Mouse (Mus musculus) layer of hippocampus, adult 8-10 months (tissue): ENCODE results near the gene Tns1. TPM values are rescaled to one million over a fixed set of nuclear protein-coding genes. Genes with fewer than 3 reads are reported as not detected.

Source experiments
- DNase-seq, 2 experiments: peaks; one replicate each; pipeline ENCODE4 v3.0.0; 2022; ENCODE audit warnings: low spot score in 2 of 2
- total RNA-seq, 4 experiments: library from RNA; stranded (reverse); gene quantifications; 2 replicates each; pipeline ENCODE4 v1.2.4; 2022

The Tns1 gene
- total RNA-seq, 4 experiments from 2014 or later = 44.4 to 54.8 (median 47.4) TPM

DNA sequence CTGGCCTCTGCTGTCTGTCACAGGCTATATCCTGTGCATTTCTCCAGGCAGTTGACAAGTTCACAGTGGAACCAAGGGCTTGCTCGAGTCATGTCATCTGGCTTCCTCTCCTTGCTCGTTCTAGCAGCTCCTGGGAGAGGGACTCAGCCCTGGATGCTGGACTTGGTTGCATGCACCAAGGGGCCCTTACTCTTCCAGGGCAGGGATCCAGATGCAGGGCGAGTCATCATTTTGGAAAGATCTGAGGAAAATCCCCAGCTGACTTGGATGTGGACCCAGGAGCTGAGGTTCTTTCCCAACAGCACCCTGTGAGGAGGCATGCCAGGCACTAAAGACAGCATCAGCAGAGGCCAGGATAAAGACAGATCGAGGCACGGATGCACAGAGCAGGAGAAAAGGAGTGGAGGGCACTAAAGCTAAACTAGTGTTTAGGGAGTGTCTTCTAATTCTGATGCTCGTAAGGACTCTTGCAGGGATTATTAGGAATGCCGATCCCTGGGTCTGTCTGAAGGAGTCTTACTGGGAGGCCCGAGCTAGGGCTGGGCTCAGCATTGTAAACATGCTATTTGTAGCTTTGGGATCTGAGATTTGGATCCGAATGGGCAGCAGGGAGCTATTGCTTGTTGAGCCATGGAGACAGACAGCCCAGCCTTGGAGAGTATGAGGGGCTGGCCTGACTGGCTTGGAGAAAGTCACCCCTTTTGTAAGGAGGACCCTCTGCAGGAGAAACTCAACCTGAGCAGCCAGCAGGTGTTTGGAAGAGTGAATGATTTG lies 165.9 kb downstream of the Tns1 start:
- no peak for DNase-seq

DNA sequence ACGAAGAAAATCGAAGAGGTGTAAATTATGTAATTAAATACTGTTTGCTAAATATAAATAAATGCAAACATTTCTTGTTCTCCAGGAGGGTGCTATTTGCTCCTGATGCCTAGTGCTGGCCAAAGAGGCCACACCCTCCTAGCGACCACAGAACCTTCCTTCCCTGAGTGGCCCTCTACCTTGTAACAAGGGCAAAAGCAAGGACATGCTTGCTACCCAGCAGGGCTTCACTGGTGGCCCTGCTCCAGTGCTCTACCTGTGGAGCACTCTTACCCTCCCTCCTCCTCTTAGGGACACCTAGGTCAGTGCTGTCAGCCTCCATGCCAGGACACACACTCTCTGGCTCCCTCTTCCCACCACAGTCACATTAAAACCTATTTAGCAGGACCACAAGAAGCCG lies 166.8 kb downstream of the Tns1 start:
- DNase-seq = no peak

GRCm38 (mm10) chr1:73956320-73956719 lies 167.9 kb downstream of the Tns1 start:
- DNase-seq = no peak

GRCm38 (mm10) chr1:73955259-73955842 lies 168.9 kb downstream of the Tns1 start:
- no peak for DNase-seq

DNA sequence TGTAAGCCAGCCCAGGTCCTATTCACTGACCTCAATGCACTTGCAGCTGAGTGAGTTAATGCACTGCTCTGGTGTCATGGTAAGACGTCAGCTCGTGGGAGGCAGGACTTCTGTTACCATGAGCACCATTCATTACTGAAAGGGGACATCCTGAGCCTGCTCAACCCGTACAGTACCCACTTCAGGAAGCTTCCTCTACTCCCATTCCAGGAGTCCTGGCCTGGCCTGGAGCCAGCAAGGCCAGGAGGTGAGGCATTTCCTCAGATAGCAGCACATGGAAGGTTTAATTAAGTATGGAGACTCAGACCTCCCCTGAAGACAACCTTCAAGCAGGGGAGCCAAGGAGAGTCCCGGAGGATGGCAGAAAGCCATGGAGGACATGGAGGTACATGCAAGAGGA lies 169.6 kb downstream of the Tns1 start:
- no peak for DNase-seq

- DNase-seq = no peak
Measured at GRCm38 (mm10) chr1:73954015-73954408, 170.2 kb downstream of the Tns1 start.

DNA sequence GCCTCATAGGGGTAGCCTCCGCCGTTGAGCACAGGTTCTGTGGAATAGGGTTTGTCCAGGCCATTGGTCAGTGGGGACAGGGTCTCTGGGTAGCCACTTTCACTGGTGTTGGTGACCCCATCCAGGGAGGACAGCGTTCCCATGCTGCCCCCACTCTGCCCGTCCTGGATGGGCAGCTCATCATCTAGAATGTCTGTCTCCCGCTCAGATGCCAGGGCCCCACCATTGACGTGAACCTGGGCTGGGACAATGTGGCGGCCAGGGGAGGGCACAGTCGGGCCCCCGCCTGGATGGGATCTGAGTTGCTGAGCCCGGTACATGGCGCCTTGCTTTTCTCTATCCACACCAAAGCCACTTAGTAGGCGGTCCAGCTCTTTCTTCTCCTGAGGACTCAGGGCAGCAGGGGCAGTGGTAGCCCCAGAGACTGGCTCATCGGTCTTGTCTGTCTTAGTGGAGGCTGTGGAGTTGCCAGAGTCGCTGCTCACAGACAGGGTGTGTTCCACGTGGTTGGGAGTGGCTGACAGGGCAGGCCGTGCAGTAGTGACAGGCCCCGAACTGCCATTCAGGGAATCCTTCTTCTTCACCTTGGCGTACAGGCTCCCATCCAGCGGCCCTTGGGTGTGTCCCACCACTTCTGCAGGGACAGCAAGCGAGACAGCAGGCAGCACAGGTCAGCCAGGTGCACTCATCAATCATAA lies 170.8 kb downstream of the Tns1 start:
- no peak for DNase-seq

DNA sequence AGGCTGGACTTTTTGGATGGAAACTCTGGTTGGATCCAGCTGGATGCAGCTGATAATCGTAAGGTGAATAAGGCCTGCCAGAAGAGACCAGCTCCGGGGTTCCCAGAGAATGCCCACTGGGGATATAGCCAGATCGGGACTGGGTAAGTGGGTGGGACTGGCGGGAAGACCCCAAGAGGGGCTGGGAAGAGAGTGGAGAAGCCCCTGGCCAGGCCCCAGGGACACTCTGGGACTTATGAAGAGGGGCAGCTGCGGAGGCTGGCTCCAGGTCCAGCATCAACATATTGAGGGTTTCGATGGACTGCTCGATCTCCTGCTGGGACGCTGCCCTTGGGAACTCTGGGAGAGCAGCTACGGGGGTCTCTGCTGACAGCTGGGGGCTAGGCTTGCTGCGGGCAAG lies 171.7 kb downstream of the Tns1 start:
- DNase-seq = no peak

- DNase-seq = no peak
Measured at GRCm38 (mm10) chr1:73951178-73951577, 173.1 kb downstream of the Tns1 start.

GRCm38 (mm10) chr1:73948757-73949156 lies 175.5 kb downstream of the Tns1 start:
- DNase-seq = no peak

- no peak for DNase-seq
Measured at GRCm38 (mm10) chr1:73947525-73948304, 176.5 kb downstream of the Tns1 start.

DNA sequence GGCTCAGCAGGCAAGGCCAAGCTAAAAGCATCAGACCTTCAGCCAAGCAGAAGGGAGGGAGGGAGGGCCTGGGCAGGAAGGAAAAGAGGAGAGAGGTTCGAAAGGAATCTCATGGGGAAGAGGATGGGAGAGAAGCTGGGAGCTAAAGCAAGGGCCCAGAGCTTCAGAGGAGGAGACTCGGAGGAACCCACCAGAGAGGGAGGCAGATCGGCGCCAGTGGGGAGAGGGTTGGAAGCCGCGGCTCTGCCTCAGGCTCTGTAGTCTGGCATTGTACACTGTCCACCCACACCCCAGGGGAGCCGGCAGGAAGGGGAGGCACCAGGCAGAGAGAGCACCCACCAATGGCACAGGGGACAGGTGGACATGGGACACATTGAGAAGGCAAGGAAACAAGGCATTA lies 177.5 kb downstream of the Tns1 start:
- no peak for DNase-seq

DNA sequence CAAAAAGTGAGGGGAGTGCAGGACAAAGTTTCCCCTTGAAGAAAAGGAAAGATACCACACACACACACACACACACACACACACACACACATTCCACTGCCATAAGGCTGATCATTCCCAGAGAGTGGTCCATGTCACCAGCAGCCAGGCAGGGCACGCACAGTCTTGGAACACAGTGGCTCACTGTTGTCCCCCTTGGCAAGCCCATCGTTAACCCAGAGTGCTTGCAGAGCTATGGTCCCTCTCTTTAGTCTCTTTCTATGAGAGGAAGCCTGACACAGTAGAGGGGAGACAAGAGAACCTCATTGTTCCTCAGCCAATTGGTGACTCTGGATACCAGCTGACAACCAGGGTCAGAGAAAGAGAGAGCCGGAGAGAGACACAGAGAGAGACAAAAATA lies 179.9 kb downstream of the Tns1 start:
- DNase-seq = peak; percentile 60 to 83

GRCm38 (mm10) chr1:73943667-73944289 lies 180.5 kb downstream of the Tns1 start:
- peak; percentile 46 to 62 for DNase-seq

DNA sequence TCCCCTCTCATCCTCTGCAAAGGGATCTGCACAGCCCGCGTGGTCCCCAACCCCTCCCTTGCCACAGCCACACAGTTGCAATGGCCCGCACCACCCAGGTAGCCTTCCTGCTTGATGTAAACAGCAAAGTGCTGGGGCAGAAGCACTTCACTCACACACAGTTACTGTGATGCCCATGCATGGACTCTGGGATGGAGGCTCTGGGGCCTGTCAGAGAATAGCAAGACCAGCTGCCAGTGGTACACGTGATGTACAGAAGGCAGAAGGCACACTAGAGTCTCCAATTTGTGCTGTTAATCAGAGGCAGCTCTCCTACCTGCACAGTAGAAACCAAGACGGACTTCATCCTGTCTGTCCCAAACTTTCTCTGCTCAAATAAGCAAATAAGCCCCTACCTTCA lies 181.0 kb downstream of the Tns1 start:
- no peak for DNase-seq

GRCm38 (mm10) chr1:73942243-73942642 lies 182.0 kb downstream of the Tns1 start:
- no peak for DNase-seq

- no peak for DNase-seq
Measured at GRCm38 (mm10) chr1:73941697-73942096, 182.6 kb downstream of the Tns1 start.

DNA sequence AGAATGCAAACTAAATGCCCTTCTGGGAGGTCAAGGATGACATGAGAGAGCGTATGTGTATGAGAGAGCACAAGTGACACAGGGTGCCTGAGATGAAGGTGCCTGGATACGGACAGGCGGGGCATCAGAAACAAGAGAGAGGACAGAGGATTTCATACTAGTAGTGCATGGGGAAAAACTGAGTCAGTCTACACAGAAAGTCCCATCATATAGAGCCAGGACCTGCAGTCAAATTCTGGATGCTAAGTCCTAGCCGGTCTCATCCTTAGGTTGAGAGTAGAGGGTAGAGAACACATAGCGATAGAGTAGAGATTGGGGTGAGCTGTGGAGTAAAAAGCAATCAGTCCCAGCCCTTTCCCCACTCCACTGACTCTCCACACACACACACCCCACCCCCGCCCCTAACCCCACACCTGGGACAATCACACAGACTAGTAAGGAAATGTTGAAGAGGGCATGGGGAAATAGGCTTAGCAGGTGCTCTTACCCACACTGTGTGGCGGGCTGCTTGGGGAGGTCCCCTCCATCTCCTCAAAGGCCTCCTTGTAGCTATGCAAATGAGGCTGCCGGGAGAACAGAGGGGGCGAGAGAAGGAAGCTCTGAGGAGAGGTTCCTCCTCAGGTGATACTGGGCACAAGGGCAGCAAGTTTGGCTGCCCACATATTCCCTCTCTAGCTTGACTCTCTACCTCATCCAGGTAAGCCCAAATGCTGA lies 183.6 kb downstream of the Tns1 start:
- no peak for DNase-seq

DNA sequence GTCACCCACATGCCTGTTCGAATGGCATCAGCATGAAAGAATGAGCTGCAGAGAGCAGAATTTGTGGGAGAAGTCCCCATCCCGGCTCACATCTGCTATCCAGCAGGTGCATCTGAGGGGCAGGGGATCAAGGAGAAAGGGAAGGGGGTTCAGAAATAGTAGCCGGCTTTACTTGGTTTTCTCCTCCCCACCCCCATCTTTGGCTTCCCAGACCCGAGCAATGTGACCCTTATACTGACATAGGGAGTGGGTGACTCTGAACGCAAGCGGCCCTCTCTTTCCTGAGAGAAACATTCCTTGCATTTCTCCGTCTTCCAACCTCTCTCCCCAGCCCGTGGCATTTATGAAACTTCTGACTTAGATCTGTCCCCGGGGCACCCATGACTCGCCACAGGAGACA lies 185.7 kb downstream of the Tns1 start:
- no peak for DNase-seq

DNA sequence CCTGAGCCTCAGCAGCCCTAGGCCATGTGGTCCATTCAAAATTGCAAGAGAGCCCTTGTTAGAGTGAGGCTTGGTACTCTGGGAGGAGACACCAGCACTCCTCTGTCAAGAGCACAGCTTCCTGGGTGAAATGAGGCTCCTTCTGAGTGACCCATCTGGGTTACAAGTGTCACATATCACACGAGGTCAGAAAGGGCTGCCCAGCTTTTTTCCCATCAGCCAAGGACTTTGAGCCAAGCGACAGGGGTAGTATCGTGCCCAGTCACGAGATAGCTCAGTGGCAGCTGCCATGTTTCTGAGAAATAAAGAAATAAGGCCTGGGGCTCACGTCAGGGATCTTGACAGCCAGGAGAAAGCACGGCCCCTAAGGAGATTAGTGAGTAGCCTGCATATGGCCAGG lies 186.4 kb downstream of the Tns1 start:
- no peak for DNase-seq

DNA sequence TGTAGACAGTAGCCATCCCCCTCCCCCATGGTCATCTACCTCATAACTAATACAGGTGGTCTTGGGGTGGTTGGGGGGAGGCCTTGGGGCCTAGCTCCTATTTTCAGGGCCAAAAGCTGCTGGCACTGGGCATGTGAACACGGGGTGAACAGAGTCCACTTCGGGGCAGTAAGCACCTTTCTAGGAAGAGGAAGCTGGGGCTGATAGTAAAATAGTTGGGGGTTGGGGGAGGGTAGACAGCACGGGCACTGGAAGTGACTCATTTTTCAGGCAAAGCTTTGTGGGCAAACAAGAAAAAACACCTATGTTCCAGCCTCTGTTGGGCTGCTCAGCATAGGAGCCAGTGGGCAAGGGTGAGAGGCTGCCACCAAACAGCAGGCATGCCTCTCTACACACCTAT lies 187.7 kb downstream of the Tns1 start:
- DNase-seq = no peak
